16 mouse cellular contexts compared by ENCODE assay signal in the genomic region with DNA sequence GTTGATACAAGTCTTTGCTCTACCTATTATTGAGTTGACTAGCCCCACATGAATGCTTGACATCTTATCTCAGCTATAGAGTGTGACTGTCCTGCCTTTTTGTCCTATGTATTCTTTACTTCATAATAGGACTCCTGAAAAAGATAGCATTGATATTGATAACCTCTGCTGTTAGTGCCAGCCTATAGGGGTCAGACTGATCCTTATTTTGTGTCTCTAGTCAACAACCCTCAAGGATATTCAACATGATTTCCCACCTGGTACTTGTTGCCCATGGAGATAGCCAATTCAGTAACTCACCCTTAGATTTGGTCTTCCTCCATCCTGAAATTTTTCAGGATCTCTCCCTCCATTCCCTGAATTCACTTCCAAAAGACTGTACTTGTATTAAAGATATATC.
"Had no signal": no experiment of that assay in that cellular context is flagged by ENCODE, and none has a peak within 500 bp of the region (broad histone marks: within the 10 kb centered on the region; RNA-seq: fewer than 3 reads in every experiment).

No protein-coding gene starts in this region.

- H3K9me3 ChIP-seq: limb, embryonic 12.5 days; limb, embryonic 15.5 days; liver, embryonic 12.5 days; liver, embryonic 15.5 days; midbrain, embryonic 12.5 days; midbrain, embryonic 15.5 days had no signal

- H3K4me2 ChIP-seq: limb, embryonic 12.5 days; limb, embryonic 15.5 days; liver, embryonic 12.5 days; liver, embryonic 15.5 days; midbrain, embryonic 12.5 days; midbrain, embryonic 15.5 days had no signal

- H3K36me3 ChIP-seq: limb, embryonic 12.5 days; limb, embryonic 15.5 days; liver, embryonic 12.5 days; liver, embryonic 15.5 days; midbrain, embryonic 12.5 days; midbrain, embryonic 15.5 days had no signal

- H3K4me3 ChIP-seq: limb, embryonic 12.5 days; limb, embryonic 15.5 days; liver, embryonic 12.5 days; liver, embryonic 15.5 days; midbrain, embryonic 12.5 days; midbrain, embryonic 15.5 days; myocyte had no signal

- ATAC-seq: intestine, postnatal 0 days; liver, embryonic 12.5 days; midbrain, embryonic 15.5 days had no signal

- H3K4me1 ChIP-seq: limb, embryonic 12.5 days; limb, embryonic 15.5 days; liver, embryonic 12.5 days; liver, embryonic 15.5 days; midbrain, embryonic 12.5 days; midbrain, embryonic 15.5 days had no signal

- H3K27me3 ChIP-seq: limb, embryonic 12.5 days; limb, embryonic 15.5 days; liver, embryonic 12.5 days; liver, embryonic 15.5 days; midbrain, embryonic 12.5 days; midbrain, embryonic 15.5 days had no signal

- H3K27ac ChIP-seq: kidney, postnatal 0 days; limb, embryonic 12.5 days; limb, embryonic 15.5 days; liver, embryonic 12.5 days; liver, embryonic 15.5 days; midbrain, embryonic 12.5 days; midbrain, embryonic 15.5 days; stomach, postnatal 0 days had no signal

- H3K9ac ChIP-seq: limb, embryonic 12.5 days; limb, embryonic 15.5 days; liver, embryonic 12.5 days; liver, embryonic 15.5 days; midbrain, embryonic 12.5 days; midbrain, embryonic 15.5 days had no signal

- DNase-seq: kidney, postnatal 25 days; left cerebral cortex, postnatal 4 days; lung, adult 2 months; lung, postnatal 14 days; lung, postnatal 4 days; thymus, postnatal 25 days had no signal
